Mouse (Mus musculus) megakaryocyte, embryonic 14.5 days (primary cell): ENCODE measurements around the gene Atoh8.

Source experiments
- FLI1 ChIP-seq: IDR thresholded peaks from 2 replicates; pipeline ENCODE4 v1.6.1; 2012; ENCODE audit warnings: low read length, inconsistent platforms, mixed read lengths
- GATA1 ChIP-seq: IDR thresholded peaks from 3 replicates; pipeline ENCODE4 v1.6.1; 2012; ENCODE audit warnings: mixed read lengths, low read length, inconsistent platforms, borderline replicate concordance

GRCm38 (mm10) chr6:72203279-72203678, 32.1 kb downstream of the Atoh8 start:
- TF ChIP-seq GATA1 (no peak), FLI1 (no peak)
